Mouse (Mus musculus) hindbrain, embryonic 16.5 days (tissue): ENCODE data around the gene Zbtb8b. TPM values are rescaled to one million over a fixed set of nuclear protein-coding genes. Genes with fewer than 3 reads are reported as not detected.
"Not testable (repeated sequence)": the region's sequence is repeated elsewhere in the genome, so short reads cannot be mapped to it uniquely, and the experiment has no call there.

ENCODE experiments used
- ATAC-seq: fragments of 200-750 bp; cut with Nextera tagmentation; 2 replicates; pipeline ENCODE4 v1.8.0; 2017; ENCODE audit warnings: moderate TSS enrichment, moderate library complexity
- H3K27ac ChIP-seq: fragments of 300-500 bp; sonication (generic); 2 replicates; pipeline ENCODE4 v1.5.1; 2014; ENCODE audit warnings: low read depth, mild to moderate bottlenecking, control low read depth, low read length, moderate library complexity
- H3K27me3 ChIP-seq: fragments of 300-500 bp; sonication (generic); replicated peaks from 2 replicates; pipeline ENCODE4 v1.6.1; 2014; ENCODE audit warnings: low read length; ENCODE audit not compliant: control insufficient read depth, insufficient read depth
- H3K36me3 ChIP-seq: fragments of 300-500 bp; sonication (generic); 2 replicates; pipeline ENCODE4 v1.6.1; 2014; ENCODE audit warnings: mild to moderate bottlenecking, low read length, moderate library complexity, mixed read lengths; ENCODE audit not compliant: control insufficient read depth, insufficient read depth
- H3K4me1 ChIP-seq: fragments of 300-500 bp; sonication (generic); 2 replicates; pipeline ENCODE4 v1.6.1; 2014; ENCODE audit warnings: low read depth, low read length; ENCODE audit not compliant: control insufficient read depth, insufficient read depth
- H3K4me2 ChIP-seq: fragments of 300-500 bp; sonication (generic); 2 replicates; pipeline ENCODE4 v1.6.1; 2014; ENCODE audit warnings: mild to moderate bottlenecking, low read length, control low read depth, moderate library complexity
- H3K4me3 ChIP-seq: fragments of 300-500 bp; sonication (generic); 2 replicates; pipeline ENCODE4 v1.5.1; 2014; ENCODE audit warnings: mild to moderate bottlenecking, low read length, control low read depth, moderate library complexity
- H3K9ac ChIP-seq: fragments of 300-500 bp; sonication (generic); 2 replicates; pipeline ENCODE4 v1.6.1; 2014; ENCODE audit warnings: low read depth, mild to moderate bottlenecking, control low read depth, low read length, moderate library complexity
- H3K9me3 ChIP-seq: fragments of 300-500 bp; sonication (generic); 2 replicates; pipeline ENCODE4 v1.6.1; 2014; ENCODE audit warnings: mild to moderate bottlenecking, low read length, moderate library complexity; ENCODE audit not compliant: control insufficient read depth
- WGBS: fragments of 180-500 bp; shearing (Covaris S2); extraction: QIAGEN DNeasy Blood & Tissue Kit; methylation state at CpG from one replicate; pipeline ENCODE4 v1.1.7; 2014; 5-methylcytosine and 5-hydroxymethylcytosine counted together
- polyA plus RNA-seq: library from polyadenylated mRNA; unstranded; fragments of >200 nt; fragmentation: Nextera tagmentation; extraction: Ambion mirVana; gene quantifications from 2 replicates; pipeline ENCODE4 v1.2.1, GENCODE M21; 2015

Zbtb8b gene
- polyA plus RNA-seq, 1 experiment from 2014 or later = 18.0 TPM

DNA sequence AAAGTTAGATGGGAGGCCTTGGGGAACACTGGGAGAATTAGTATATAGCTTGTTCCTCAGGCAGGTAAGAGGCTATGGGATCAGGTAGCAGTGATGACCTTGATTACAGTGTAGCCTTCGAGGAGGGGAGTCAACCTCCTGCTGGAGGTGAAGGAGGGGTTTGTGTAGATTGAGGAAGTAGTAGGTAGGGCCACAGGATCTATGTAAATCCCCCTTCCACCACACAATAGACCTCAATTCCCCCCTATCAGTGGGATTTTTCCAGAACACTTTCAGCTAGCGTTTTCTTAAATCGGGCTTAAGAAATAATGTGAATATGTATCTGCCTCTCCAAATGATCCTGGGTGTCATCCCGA lies 20.2 kb upstream of the Zbtb8b start:
- H3K4me3 ChIP-seq = peak overlapping the region; percentile 44
- H3K4me1 ChIP-seq = peaks cover 8% of the 10 kb centered on the region
- H3K9me3 ChIP-seq = no peaks in the 10 kb centered on the region
- peak overlapping the region; percentile 82 for H3K27ac ChIP-seq
- H3K4me2 ChIP-seq = peak overlapping the region; percentile 65
- peak overlapping the region; percentile 67 for H3K9ac ChIP-seq
- 0% methylated on average over 4 of the region's 4 CpGs for WGBS
- peaks cover 3% of the 10 kb centered on the region for H3K36me3 ChIP-seq
- H3K27me3 ChIP-seq = no peaks in the 10 kb centered on the region
- peak; percentile 19 for ATAC-seq

- ATAC-seq = no peak
- peaks cover 8% of the 10 kb centered on the region for H3K4me1 ChIP-seq
- H3K36me3 ChIP-seq = no peaks in the 10 kb centered on the region
- 90% methylated on average over 3 of the region's 3 CpGs for whole genome bisulfite sequencing
- no peaks in the 10 kb centered on the region for H3K27me3 ChIP-seq
- no peak overlapping the region for H3K4me3 ChIP-seq
- no peak overlapping the region for H3K4me2 ChIP-seq
- no peak overlapping the region for H3K9ac ChIP-seq
- no peaks in the 10 kb centered on the region for H3K9me3 ChIP-seq
- no peak overlapping the region for H3K27ac ChIP-seq
Observed at GRCm38 (mm10) chr4:129459726-129460125, 19.1 kb upstream of the Zbtb8b start.

GRCm38 (mm10) chr4:129457311-129457710 lies 16.7 kb upstream of the Zbtb8b start:
- 75% methylated on average over 2 of the region's 2 CpGs for WGBS
- H3K27ac ChIP-seq, ATAC-seq: not testable (repeated sequence)

DNA sequence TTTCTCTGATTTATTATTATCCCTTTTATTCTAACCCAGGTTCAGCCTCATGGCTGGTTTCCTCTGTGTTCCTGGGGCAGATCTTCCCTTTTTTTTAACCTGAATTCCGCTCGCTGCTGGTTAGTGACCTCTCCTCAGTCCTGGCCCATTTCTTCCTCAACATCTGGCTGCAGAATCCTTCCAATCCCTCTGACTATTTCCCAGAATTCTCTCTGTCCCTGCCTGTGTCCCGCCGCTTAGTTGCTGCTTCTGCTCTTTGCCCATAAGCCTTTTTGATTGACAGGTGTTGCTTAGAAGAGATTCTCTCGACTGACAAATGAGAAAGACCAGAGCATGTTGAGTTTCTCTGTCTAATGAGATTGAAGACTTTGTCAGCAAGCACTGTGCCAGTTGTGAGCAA lies 15.5 kb upstream of the Zbtb8b start:
- ATAC-seq = no peak
- H3K9ac ChIP-seq = no peak overlapping the region
- no peaks in the 10 kb centered on the region for H3K36me3 ChIP-seq
- WGBS = 58% methylated on average over 5 of the region's 5 CpGs
- H3K9me3 ChIP-seq = no peaks in the 10 kb centered on the region
- no peak overlapping the region for H3K27ac ChIP-seq
- H3K4me3 ChIP-seq = no peak overlapping the region
- H3K4me2 ChIP-seq = no peak overlapping the region
- H3K27me3 ChIP-seq = no peaks in the 10 kb centered on the region
- H3K4me1 ChIP-seq = no peaks in the 10 kb centered on the region

More at GRCm38 (mm10) chr4:129457311-129457710, 16.7 kb upstream of the Zbtb8b start:
- not testable (repeated sequence) for H3K9me3 ChIP-seq, H3K27me3 ChIP-seq, H3K4me3 ChIP-seq, H3K9ac ChIP-seq, H3K4me2 ChIP-seq, H3K4me1 ChIP-seq, H3K36me3 ChIP-seq

- no peaks in the 10 kb centered on the region for H3K4me1 ChIP-seq
- H3K4me2 ChIP-seq = no peak overlapping the region
- H3K4me3 ChIP-seq = no peak overlapping the region
- H3K27ac ChIP-seq = no peak overlapping the region
- no peak overlapping the region for H3K9ac ChIP-seq
- no peaks in the 10 kb centered on the region for H3K27me3 ChIP-seq
- no peaks in the 10 kb centered on the region for H3K36me3 ChIP-seq
- no peaks in the 10 kb centered on the region for H3K9me3 ChIP-seq
- ATAC-seq = peak; percentile 90
- WGBS = 1% methylated on average over 5 of the region's 5 CpGs
Observed at GRCm38 (mm10) chr4:129455265-129455664, 14.6 kb upstream of the Zbtb8b start.

DNA sequence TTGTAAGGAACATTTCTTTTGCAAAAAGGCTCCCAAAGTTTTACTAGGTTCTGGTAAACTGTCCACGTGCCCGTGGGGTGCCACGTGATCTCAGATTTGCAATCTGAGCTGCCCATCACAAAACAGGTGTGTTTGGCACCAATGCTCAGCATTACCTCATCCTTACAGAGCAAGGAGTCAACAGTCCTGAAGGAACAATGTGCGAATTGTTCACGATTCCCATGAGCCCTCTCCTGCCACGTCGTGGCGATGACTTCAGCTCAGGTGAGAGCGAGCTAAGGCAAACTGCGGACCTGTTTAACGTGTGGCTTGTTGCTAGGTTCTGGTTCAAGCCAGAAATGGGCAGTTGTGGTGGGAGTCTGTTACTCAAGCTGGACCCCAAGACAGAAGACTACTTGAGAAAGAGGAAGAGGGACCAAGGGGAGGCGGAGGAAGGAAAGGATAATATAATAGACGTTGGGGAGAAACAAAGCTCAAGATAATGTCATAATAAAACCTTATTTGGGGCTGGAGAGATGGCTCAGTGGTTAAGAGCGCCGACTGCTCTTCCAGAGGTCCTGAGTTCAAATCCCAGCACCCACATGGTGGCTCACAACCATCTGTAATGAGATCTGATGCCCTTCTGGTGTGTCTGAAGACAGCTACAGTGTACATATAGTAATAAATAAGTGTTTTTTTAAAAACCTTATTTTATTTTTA lies 11.0 kb upstream of the Zbtb8b start:
- H3K4me2 ChIP-seq = no peak overlapping the region
- no peak overlapping the region for H3K27ac ChIP-seq
- no peaks in the 10 kb centered on the region for H3K36me3 ChIP-seq
- H3K27me3 ChIP-seq = no peaks in the 10 kb centered on the region
- no peaks in the 10 kb centered on the region for H3K9me3 ChIP-seq
- no peaks in the 10 kb centered on the region for H3K4me1 ChIP-seq
- 88% methylated on average over 15 of the region's 15 CpGs for WGBS
- H3K4me3 ChIP-seq = no peak overlapping the region
- H3K9ac ChIP-seq = no peak overlapping the region
- ATAC-seq = no peak

DNA sequence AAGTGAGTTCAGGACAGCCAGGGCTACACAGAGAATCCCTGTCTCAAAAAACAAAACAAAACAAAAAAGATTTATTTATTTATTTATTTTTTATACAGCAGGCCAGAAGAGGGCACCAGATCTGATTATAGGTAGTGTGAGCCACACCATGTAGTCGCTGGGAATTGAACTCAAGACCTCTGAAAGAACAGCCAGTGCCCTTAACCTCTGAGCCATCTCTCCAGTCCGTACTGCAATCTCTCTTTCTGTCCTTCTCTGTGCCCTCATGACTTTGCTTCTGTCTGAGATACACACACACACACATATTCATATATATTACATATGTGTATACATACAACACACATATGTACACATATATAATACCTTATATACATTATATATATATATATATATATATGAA lies 10.2 kb upstream of the Zbtb8b start:
- no peaks in the 10 kb centered on the region for H3K4me1 ChIP-seq

GRCm38 (mm10) chr4:129448713-129449112 lies 8.1 kb upstream of the Zbtb8b start:
- 91% methylated on average over 6 of the region's 6 CpGs for WGBS
- Histone ChIP-seq H3K9me3 (no peaks in the 10 kb centered on the region), H3K27me3 (no peaks in the 10 kb centered on the region), H3K9ac (no peak overlapping the region), H3K4me1 (no peaks in the 10 kb centered on the region), H3K4me3 (no peak overlapping the region), H3K4me2 (no peak overlapping the region), H3K27ac (no peak overlapping the region), H3K36me3 (no peaks in the 10 kb centered on the region)
- ATAC-seq = no peak

More for the DNA sequence above, 10.2 kb upstream of the Zbtb8b start:
- H3K4me2 ChIP-seq = no peak overlapping the region
- no peak overlapping the region for H3K9ac ChIP-seq
- no peak for ATAC-seq
- no peaks in the 10 kb centered on the region for H3K9me3 ChIP-seq
- H3K4me3 ChIP-seq = no peak overlapping the region
- no peaks in the 10 kb centered on the region for H3K36me3 ChIP-seq
- H3K27ac ChIP-seq = no peak overlapping the region
- WGBS = 80% methylated on average over 2 of the region's 2 CpGs
- no peaks in the 10 kb centered on the region for H3K27me3 ChIP-seq

GRCm38 (mm10) chr4:129447778-129448563 lies 7.3 kb upstream of the Zbtb8b start:
- no peak overlapping the region for H3K9ac ChIP-seq
- no peak overlapping the region for H3K4me3 ChIP-seq
- no peak overlapping the region for H3K27ac ChIP-seq
- 85% methylated on average over 11 of the region's 11 CpGs for WGBS
- H3K27me3 ChIP-seq = no peaks in the 10 kb centered on the region
- H3K36me3 ChIP-seq = no peaks in the 10 kb centered on the region
- H3K9me3 ChIP-seq = no peaks in the 10 kb centered on the region
- H3K4me1 ChIP-seq = no peaks in the 10 kb centered on the region
- ATAC-seq = no peak
- no peak overlapping the region for H3K4me2 ChIP-seq
